Mouse (Mus musculus) CH12.LX (cell line): ENCODE measurements around the gene Kcnj6.

Experiments used
- EP300 ChIP-seq: IDR thresholded peaks from 2 replicates; pipeline ENCODE4 v1.6.1; 2011; ENCODE audit warnings: low read length, improper control_type of control experiment
- GABPA ChIP-seq: IDR thresholded peaks from 2 replicates; pipeline ENCODE4 v1.6.1; 2012; ENCODE audit warnings: low read depth, low read length, improper control_type of control experiment, inconsistent platforms; ENCODE audit not compliant: insufficient replicate concordance
- ZMIZ1 ChIP-seq: IDR thresholded peaks from 2 replicates; pipeline ENCODE4 v1.6.1; 2012; ENCODE audit warnings: low read depth, mild to moderate bottlenecking, inconsistent platforms, low read length, improper control_type of control experiment

DNA sequence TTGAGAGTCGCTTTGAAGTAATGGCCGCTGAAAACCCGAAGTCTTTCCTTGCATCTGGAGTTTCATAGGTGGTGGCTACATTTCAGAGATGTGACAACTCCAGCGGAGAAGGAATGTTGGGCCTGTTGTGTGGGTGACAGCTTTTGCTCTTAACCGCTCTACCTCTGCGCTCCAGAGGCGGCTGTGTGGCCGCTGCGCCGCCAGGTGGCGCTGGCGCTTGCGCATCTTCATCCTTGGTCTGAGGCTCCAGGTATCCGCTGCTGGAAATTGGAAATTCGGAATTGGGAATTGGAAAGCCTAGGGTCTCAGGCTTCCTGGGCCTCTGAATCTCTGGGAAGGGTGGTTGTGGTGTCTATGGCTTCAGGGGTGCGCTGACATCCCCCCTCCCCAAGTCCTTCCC is 209.3 kb downstream of the Kcnj6 start:
- TF ChIP-seq ZMIZ1 (no peak), GABPA (no peak), EP300 (no peak)
